Mouse (Mus musculus) small intestine, adult 2 months (tissue): ENCODE data around the gene Fam217a. TPM values are rescaled to one million over a fixed set of nuclear protein-coding genes. Genes with fewer than 3 reads are reported as not detected.
"Not testable (repeated sequence)": the region's sequence is repeated elsewhere in the genome, so short reads cannot be mapped to it uniquely, and the experiment has no call there.

Experiments
- H3K27ac ChIP-seq: fragments of 200-500 bp; 2 replicates; pipeline ENCODE4 v1.5.1; 2012; ENCODE audit warnings: low read depth, low read length, control low read depth, inconsistent platforms; ENCODE audit not compliant: insufficient read depth
- H3K27me3 ChIP-seq: fragments of 200-500 bp; 2 replicates; pipeline ENCODE4 v1.6.1; 2012; ENCODE audit warnings: mild to moderate bottlenecking, moderate library complexity, low read length, inconsistent platforms; ENCODE audit not compliant: control insufficient read depth, insufficient read depth
- H3K36me3 ChIP-seq: fragments of 200-500 bp; 2 replicates; pipeline ENCODE4 v1.6.1; 2012; ENCODE audit warnings: mild to moderate bottlenecking, low read length, control low read depth, inconsistent platforms; ENCODE audit not compliant: control insufficient read depth, insufficient read depth
- H3K4me1 ChIP-seq: fragments of 200-500 bp; 2 replicates; pipeline ENCODE4 v1.6.1; 2012; ENCODE audit warnings: low read length, inconsistent platforms, mixed read lengths; ENCODE audit not compliant: control insufficient read depth, insufficient read depth, insufficient read length
- H3K4me3 ChIP-seq: fragments of 200-500 bp; 2 replicates; pipeline ENCODE4 v1.5.1; 2012; ENCODE audit warnings: low read depth, mild to moderate bottlenecking, control low read depth, inconsistent platforms, low read length, moderate library complexity
- CTCF ChIP-seq: fragments of 200-500 bp; IDR thresholded peaks from 2 replicates; pipeline ENCODE4 v1.5.1; 2012; ENCODE audit warnings: low read depth, mild to moderate bottlenecking, control low read depth, inconsistent platforms, low read length, moderate library complexity, mixed read lengths; ENCODE audit not compliant: insufficient replicate concordance, insufficient read length; ENCODE audit errors: extremely low read depth
- POLR2A ChIP-seq: fragments of 200-500 bp; IDR thresholded peaks from 2 replicates; pipeline ENCODE4 v1.6.1; 2012; ENCODE audit warnings: low read depth, mild to moderate bottlenecking, control low read depth, inconsistent platforms, low read length, moderate library complexity
- WGBS: fragments of 180-500 bp; shearing (Covaris S2); methylation state at CpG from one replicate; pipeline ENCODE4 v1.1.7; 2018; 5-methylcytosine and 5-hydroxymethylcytosine counted together
- polyA plus RNA-seq: library from polyadenylated mRNA; depleted of rRNA; stranded (reverse); fragments of >200 nt; gene quantifications from 2 replicates; pipeline ENCODE4 v1.2.3, GENCODE M21; 2012; rRNA removed

Fam217a gene
- polyA plus RNA-seq, 1 experiment: not detected

DNA sequence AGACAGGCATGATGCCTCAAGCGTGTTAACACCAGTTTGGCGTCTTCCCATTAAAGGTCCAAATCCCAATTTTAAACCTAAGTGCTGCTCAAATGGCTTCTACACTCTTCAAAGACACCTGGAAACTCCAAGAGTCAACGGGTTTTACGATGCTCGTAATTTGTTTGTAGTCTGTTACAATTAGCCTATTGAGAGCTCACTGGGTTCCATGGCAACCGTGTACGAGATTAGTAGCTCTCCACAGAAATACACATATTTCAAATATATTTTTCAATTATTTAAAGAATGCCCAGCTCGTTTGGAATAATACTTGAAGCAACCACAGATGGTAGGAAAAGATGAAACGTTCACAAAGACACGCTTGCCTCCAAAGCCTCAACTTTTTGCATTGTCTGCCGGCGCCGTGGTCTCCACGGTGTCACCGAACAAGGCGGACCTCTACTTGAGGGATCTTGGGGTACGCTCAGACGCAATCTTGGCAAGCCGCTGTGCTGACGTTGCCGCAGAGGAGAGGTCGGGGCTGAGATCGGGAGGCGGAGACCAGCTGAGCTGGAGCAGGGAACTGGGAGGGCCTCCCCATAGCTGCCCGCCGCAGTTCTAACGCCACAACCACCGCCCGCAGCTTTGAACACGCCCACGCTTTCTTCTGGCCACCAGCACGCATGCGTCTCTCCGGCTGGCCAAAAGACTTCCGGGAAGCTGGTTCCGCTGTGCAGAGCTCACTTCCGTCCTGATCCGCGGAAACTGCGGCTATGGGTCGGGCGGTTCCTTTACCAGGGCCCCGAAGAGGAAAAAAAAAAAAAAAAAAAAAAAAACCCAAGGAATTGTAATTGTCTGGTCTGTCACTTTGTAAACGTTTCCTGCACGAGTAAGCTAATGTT, 50.1 kb downstream of the Fam217a start:
- H3K27ac ChIP-seq: peak overlapping the region; percentile 57
- no peaks in the 10 kb centered on the region for H3K27me3 ChIP-seq
- WGBS: 3% methylated on average over 45 of the region's 45 CpGs
- no peaks in the 10 kb centered on the region for H3K36me3 ChIP-seq
- H3K4me1 ChIP-seq: peaks cover 4% of the 10 kb centered on the region; the same call in 1 of the 2 replicates
- peak overlapping the region; percentile 73 for H3K4me3 ChIP-seq
- TF ChIP-seq POLR2A (peak; percentile 48; the same call in 1 of the 2 replicates), CTCF (no peak)

DNA sequence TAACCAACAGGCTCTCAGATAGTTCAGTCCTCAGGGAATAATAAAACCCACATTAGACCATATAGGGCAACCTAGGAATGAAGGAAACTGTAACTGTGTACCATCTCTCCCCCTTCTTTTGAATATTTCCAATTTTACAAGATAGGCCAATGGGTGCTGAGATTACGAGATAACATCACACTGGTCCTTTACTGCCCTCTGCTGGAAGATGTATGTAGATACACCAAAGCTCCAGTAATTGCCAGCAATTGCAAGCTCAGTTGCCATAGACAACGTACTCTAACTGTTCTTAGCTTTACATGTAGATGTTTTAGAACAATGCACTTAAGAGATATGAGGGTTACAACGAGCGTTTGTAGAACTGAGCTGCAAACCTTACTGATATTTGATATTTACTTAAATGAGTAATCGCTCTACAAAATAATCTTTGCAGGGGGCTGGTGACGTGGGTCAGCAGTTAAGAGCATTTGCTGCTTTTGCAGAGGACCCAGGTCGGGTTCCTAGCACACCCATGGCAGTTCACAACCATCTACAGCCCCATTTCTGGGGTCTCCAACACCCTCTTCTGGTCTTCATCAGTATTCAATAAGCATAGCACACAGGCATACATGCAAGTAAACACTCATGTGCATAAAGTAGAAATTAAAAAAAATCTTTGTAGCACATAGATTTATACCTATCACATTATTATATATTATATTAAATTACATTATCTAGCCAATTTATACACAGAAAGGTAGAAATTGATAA, 59.5 kb downstream of the Fam217a start:
- TF ChIP-seq CTCF (no peak), POLR2A (no peak)
- Histone ChIP-seq H3K36me3 (no peaks in the 10 kb centered on the region), H3K27me3 (no peaks in the 10 kb centered on the region), H3K4me1 (0 out of 2 replicates have a peak, but pooled peaks cover 2% of the 10 kb centered on the region), H3K27ac (no peak overlapping the region), H3K4me3 (no peak overlapping the region)
- WGBS: 32% methylated on average over 7 of the region's 7 CpGs

DNA sequence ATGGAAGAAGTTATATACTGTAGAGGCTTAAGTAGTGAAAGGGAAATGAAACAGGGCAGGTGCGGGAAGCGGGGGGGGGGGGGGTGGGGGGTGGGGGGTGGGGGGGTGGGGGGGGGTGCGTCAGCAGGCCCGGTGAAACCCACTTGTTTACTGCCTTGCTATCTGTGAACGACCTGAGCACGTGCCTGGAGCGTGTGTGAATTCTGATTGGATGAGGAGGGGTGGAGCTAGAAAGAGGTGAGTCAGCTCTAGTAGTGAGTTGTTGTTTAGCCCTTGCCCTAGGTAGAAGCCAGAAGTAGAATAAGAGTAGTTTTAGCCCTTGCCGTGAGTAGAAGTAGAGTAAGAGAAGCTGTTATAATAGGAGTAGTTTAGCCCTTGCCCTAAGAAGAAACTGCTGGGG, 62.9 kb downstream of the Fam217a start:
- H3K4me3 ChIP-seq, H3K4me1 ChIP-seq, H3K27ac ChIP-seq, H3K36me3 ChIP-seq, H3K27me3 ChIP-seq: not testable (repeated sequence)
- 20% methylated on average over 7 of the region's 8 CpGs for WGBS

Other genes starting within 250 kb of the Fam217a start
- gene Fam50b, start 189.5 kb downstream of the Fam217a start, polyA plus RNA-seq: not detected in 2 replicates
- gene Prpf4b, start 49.0 kb downstream of the Fam217a start, polyA plus RNA-seq: 1.6 and 3.3 TPM in 2 replicates
- not detected in 2 replicates for gene 4933417A18Rik, start 99 bp upstream of the Fam217a start, polyA plus RNA-seq
- gene Eci3, start 39.5 kb upstream of the Fam217a start, polyA plus RNA-seq: 1.8 and 4.9 TPM in 2 replicates
- 8.6 and 14.9 TPM in 2 replicates for gene Eci2, start 102.8 kb upstream of the Fam217a start, polyA plus RNA-seq